9 mouse cellular contexts compared by ENCODE assay signal in the genomic region with DNA sequence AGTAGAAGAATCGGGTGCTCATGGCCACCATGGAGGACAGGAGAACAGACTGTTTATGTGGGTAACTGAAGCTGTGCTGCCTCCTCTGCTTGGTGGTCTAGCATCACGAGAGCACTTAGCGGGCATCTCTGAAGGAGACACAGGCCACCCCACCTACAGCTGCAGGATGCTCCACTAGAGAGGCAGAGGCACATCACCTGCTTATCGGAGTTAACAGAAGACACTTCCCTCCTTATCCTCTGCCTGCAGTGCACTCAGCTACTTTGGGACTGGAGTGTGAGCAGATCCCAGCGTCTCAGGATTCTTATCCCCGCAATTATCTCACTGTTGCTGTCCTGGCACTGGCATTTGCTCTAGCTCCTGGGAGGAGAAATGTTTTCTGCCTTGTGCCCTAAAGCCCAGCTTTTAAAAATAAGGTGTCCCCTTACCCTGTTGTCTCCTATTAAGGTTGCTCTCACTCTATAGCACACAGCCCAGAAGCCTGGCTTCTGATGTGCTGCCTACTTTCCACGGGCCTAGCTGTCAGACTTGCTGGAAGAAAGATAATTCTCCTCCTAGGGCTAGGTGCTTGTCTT. TPM values are rescaled to one million over a fixed set of nuclear protein-coding genes. Genes with fewer than 3 reads are reported as not detected.
DNase-seq lines count a peak whose midpoint lies in the region; ATAC-seq and TF ChIP-seq lines count a peak whose summit lies in the region.
"Had no signal": no experiment of that assay in that cellular context is flagged by ENCODE, and none has a peak within 500 bp of the region (broad histone marks: within the 10 kb centered on the region; RNA-seq: fewer than 3 reads in every experiment).

No protein-coding gene starts in this region.

- H3K9ac ChIP-seq in lung, embryonic 15.5 days = no peak overlapping the region
- H3K9ac ChIP-seq in forebrain, postnatal 0 days = peak overlapping the region; percentile 65; the same call in 1 of the 2 replicates
- H3K9ac ChIP-seq in liver, postnatal 0 days (replicated peaks) = peak overlapping the region; percentile 71
- H3K9ac ChIP-seq in stomach, embryonic 16.5 days (ENCODE audit: low read length) = 0 out of 2 replicates have a peak overlapping the region, but pooled peaks have one; percentile 66

- H3K27ac ChIP-seq in lung, embryonic 15.5 days = no peak overlapping the region
- H3K27ac ChIP-seq in forebrain, postnatal 0 days (ENCODE audit: low read depth, low read length) = no peak overlapping the region
- peak overlapping the region; percentile 93 for H3K27ac ChIP-seq in liver, postnatal 0 days (ENCODE audit: low read depth)
- no peak overlapping the region for H3K27ac ChIP-seq in stomach, embryonic 16.5 days (ENCODE audit: low read length)

- H3K4me3 ChIP-seq in lung, embryonic 15.5 days = no peak overlapping the region; the same call in 1 of the 2 replicates
- H3K4me3 ChIP-seq in forebrain, postnatal 0 days (ENCODE audit: low read depth, low read length) = peak overlapping the region; percentile 50
- peak overlapping the region; percentile 56 for H3K4me3 ChIP-seq in liver, postnatal 0 days (ENCODE audit: low read depth, low read length)
- H3K4me3 ChIP-seq in stomach, embryonic 16.5 days (replicated peaks; ENCODE audit: low read length) = peak overlapping the region; percentile 49

- ATAC-seq in lung, embryonic 15.5 days (ENCODE audit: borderline replicate concordance, extremely low read depth, low FRiP score, low TSS enrichment) = no peak
- ATAC-seq in forebrain, postnatal 0 days = no peak
- peak; percentile 91 for ATAC-seq in liver, postnatal 0 days
- ATAC-seq in stomach, embryonic 16.5 days (ENCODE audit: insufficient read depth, low FRiP score) = 0 out of 2 replicates have a peak, but pooled peaks have one; percentile 8

- TF ChIP-seq CTCF in forebrain, postnatal 0 days (IDR thresholded peaks at IDR 0.05; ENCODE audit: low read depth) = no peak
- TF ChIP-seq CTCF in liver, postnatal 0 days (IDR thresholded peaks at IDR 0.05; ENCODE audit: low read depth) = no peak

- peaks cover 63% of the 10 kb centered on the region for H3K4me1 ChIP-seq in lung, embryonic 15.5 days
- peaks cover 34% of the 10 kb centered on the region for H3K4me1 ChIP-seq in forebrain, postnatal 0 days (ENCODE audit: insufficient read depth)
- H3K4me1 ChIP-seq in liver, postnatal 0 days (ENCODE audit: insufficient read depth) = peaks cover 68% of the 10 kb centered on the region
- H3K4me1 ChIP-seq in stomach, embryonic 16.5 days (ENCODE audit: control insufficient read depth, insufficient read depth, low read length) = peaks cover 60% of the 10 kb centered on the region

- 18% methylated on average over 7 of the region's 7 CpGs for WGBS in lung, embryonic 15.5 days
- WGBS in forebrain, postnatal 0 days = 13% methylated on average over 7 of the region's 7 CpGs
- WGBS in liver, postnatal 0 days (ENCODE audit: insufficient replicate concordance) = 10% methylated on average over 7 of the region's 7 CpGs
- WGBS in stomach, embryonic 16.5 days = 10% methylated on average over 7 of the region's 7 CpGs

- no peaks in the 10 kb centered on the region for H3K9me3 ChIP-seq in lung, embryonic 15.5 days
- H3K9me3 ChIP-seq in forebrain, postnatal 0 days (ENCODE audit: low read length) = no peaks in the 10 kb centered on the region
- H3K9me3 ChIP-seq in liver, postnatal 0 days (ENCODE audit: low read length) = no peaks in the 10 kb centered on the region
- no peaks in the 10 kb centered on the region for H3K9me3 ChIP-seq in stomach, embryonic 16.5 days (replicated peaks; ENCODE audit: control insufficient read depth, low read length)

- peaks cover 6% of the 10 kb centered on the region; the same call in 1 of the 2 replicates for H3K36me3 ChIP-seq in lung, embryonic 15.5 days
- H3K36me3 ChIP-seq in forebrain, postnatal 0 days (ENCODE audit: insufficient read depth) = no peaks in the 10 kb centered on the region
- peaks cover 15% of the 10 kb centered on the region for H3K36me3 ChIP-seq in liver, postnatal 0 days (replicated peaks; ENCODE audit: insufficient read depth, low read length)
- H3K36me3 ChIP-seq in stomach, embryonic 16.5 days (ENCODE audit: control insufficient read depth, insufficient read depth, low read length) = 0 out of 2 replicates have a peak, but pooled peaks cover 2% of the 10 kb centered on the region

- no peak for DNase-seq in lung, postnatal 25 days (ENCODE audit: low spot score)
- no peak for DNase-seq in forebrain, postnatal 0 days
- DNase-seq in liver, postnatal 0 days = peak; percentile 70
- no peak for DNase-seq in left cerebral cortex, postnatal 4 days
- no peak for DNase-seq in lung, postnatal 36 days
- DNase-seq in B cell, adult 2 months = no peak

- H3K27me3 ChIP-seq in lung, embryonic 15.5 days = peaks cover 16% of the 10 kb centered on the region; the same call in 1 of the 2 replicates
- no peaks in the 10 kb centered on the region for H3K27me3 ChIP-seq in forebrain, postnatal 0 days (ENCODE audit: insufficient read depth, low read length)
- 0 out of 2 replicates have a peak, but pooled peaks cover 12% of the 10 kb centered on the region for H3K27me3 ChIP-seq in liver, postnatal 0 days (ENCODE audit: insufficient read depth, low read length)
- no peaks in the 10 kb centered on the region for H3K27me3 ChIP-seq in stomach, embryonic 16.5 days (ENCODE audit: control insufficient read depth, insufficient read depth, low read length)

- intact Hi-C loops in left cerebral cortex, postnatal 4 days (cut with DNase I) = no loop called here

- TF ChIP-seq EP300 in liver, postnatal 0 days (IDR thresholded peaks at IDR 0.05; ENCODE audit: low read depth) = peak; percentile 98

- H3K4me2 ChIP-seq in lung, embryonic 15.5 days = peak overlapping the region; percentile 46; the same call in 1 of the 2 replicates
- peak overlapping the region; percentile 78 for H3K4me2 ChIP-seq in forebrain, postnatal 0 days (ENCODE audit: low read depth)
- peak overlapping the region; percentile 71 for H3K4me2 ChIP-seq in liver, postnatal 0 days (ENCODE audit: low read depth, low read length)
- H3K4me2 ChIP-seq in stomach, embryonic 16.5 days (ENCODE audit: low read depth, low read length) = peak overlapping the region; percentile 60

RNA-seq across cellular contexts. Expression of a gene that starts 1.6 kb away (rescaled TPM):
- polyA plus RNA-seq in lung, embryonic 15.5 days (2015; fragmentation: Nextera tagmentation; extraction: Ambion mirVana) = 6.3 and 6.6 TPM in 2 replicates
- 14.8 and 15.0 TPM in 2 replicates for total RNA-seq in forebrain, postnatal 0 days (2014; rRNA removed)
- 7.4 and 9.3 TPM in 2 replicates for polyA plus RNA-seq in forebrain, postnatal 0 days (2015; fragmentation: Nextera tagmentation; extraction: Ambion mirVana)
- 18.4 and 20.9 TPM in 2 replicates for polyA plus RNA-seq in liver, postnatal 0 days (2015; fragmentation: Nextera tagmentation; extraction: Ambion mirVana)
- polyA plus RNA-seq in stomach, embryonic 16.5 days (2015; fragmentation: Nextera tagmentation; extraction: Ambion mirVana) = 7.4 and 8.0 TPM in 2 replicates
- 10 to 100 TPM; 13.7 to 15.4 TPM for total RNA-seq in left cerebral cortex, postnatal 4 days (2021)
- total RNA-seq: liver, adult 2 months had no signal

RNA-seq across cellular contexts. Expression of a gene that starts 8.0 kb away (rescaled TPM):
- 7.3 and 9.8 TPM in 2 replicates for polyA plus RNA-seq in lung, embryonic 15.5 days (2015; fragmentation: Nextera tagmentation; extraction: Ambion mirVana)
- 2.2 and 3.0 TPM in 2 replicates for total RNA-seq in forebrain, postnatal 0 days (2014; rRNA removed)
- 2.2 and 2.6 TPM in 2 replicates for polyA plus RNA-seq in forebrain, postnatal 0 days (2015; fragmentation: Nextera tagmentation; extraction: Ambion mirVana)
- polyA plus RNA-seq in liver, postnatal 0 days (2015; fragmentation: Nextera tagmentation; extraction: Ambion mirVana) = 1.2 and 1.3 TPM in 2 replicates
- 5.7 and 6.3 TPM in 2 replicates for polyA plus RNA-seq in stomach, embryonic 16.5 days (2015; fragmentation: Nextera tagmentation; extraction: Ambion mirVana)
- total RNA-seq in left cerebral cortex, postnatal 4 days (2021) = 1 to 10 TPM; 5.8 to 6.9 TPM

RNA-seq across cellular contexts. Expression of a gene that starts 8.3 kb away (rescaled TPM):
- 27.1 and 29.3 TPM in 2 replicates for polyA plus RNA-seq in lung, embryonic 15.5 days (2015; fragmentation: Nextera tagmentation; extraction: Ambion mirVana)
- total RNA-seq in forebrain, postnatal 0 days (2014; rRNA removed) = 13.2 and 18.7 TPM in 2 replicates
- polyA plus RNA-seq in forebrain, postnatal 0 days (2015; fragmentation: Nextera tagmentation; extraction: Ambion mirVana) = 15.6 and 15.8 TPM in 2 replicates
- polyA plus RNA-seq in liver, postnatal 0 days (2015; fragmentation: Nextera tagmentation; extraction: Ambion mirVana) = 31.7 and 32.1 TPM in 2 replicates
- 26.6 and 28.4 TPM in 2 replicates for polyA plus RNA-seq in stomach, embryonic 16.5 days (2015; fragmentation: Nextera tagmentation; extraction: Ambion mirVana)
- total RNA-seq in left cerebral cortex, postnatal 4 days (2021) = 1 to 10 TPM; 8.3 to 9.3 TPM

RNA-seq across cellular contexts. Expression of a gene that starts 20.5 kb away (rescaled TPM):
- polyA plus RNA-seq in lung, embryonic 15.5 days (2015; fragmentation: Nextera tagmentation; extraction: Ambion mirVana) = 24.5 and 24.9 TPM in 2 replicates
- total RNA-seq in forebrain, postnatal 0 days (2014; rRNA removed) = 22.9 and 27.5 TPM in 2 replicates
- 13.1 TPM in 2 replicates for polyA plus RNA-seq in forebrain, postnatal 0 days (2015; fragmentation: Nextera tagmentation; extraction: Ambion mirVana)
- polyA plus RNA-seq in liver, postnatal 0 days (2015; fragmentation: Nextera tagmentation; extraction: Ambion mirVana) = 11.3 and 13.4 TPM in 2 replicates
- polyA plus RNA-seq in stomach, embryonic 16.5 days (2015; fragmentation: Nextera tagmentation; extraction: Ambion mirVana) = 36.9 and 40.0 TPM in 2 replicates
- 10 to 100 TPM; 34.2 to 34.8 TPM for total RNA-seq in left cerebral cortex, postnatal 4 days (2021)

RNA-seq across cellular contexts. Expression of a gene that starts 39.8 kb away (rescaled TPM):
- 92.3 and 104 TPM in 2 replicates for polyA plus RNA-seq in lung, embryonic 15.5 days (2015; fragmentation: Nextera tagmentation; extraction: Ambion mirVana)
- total RNA-seq in forebrain, postnatal 0 days (2014; rRNA removed) = 9.1 and 19.2 TPM in 2 replicates
- polyA plus RNA-seq in forebrain, postnatal 0 days (2015; fragmentation: Nextera tagmentation; extraction: Ambion mirVana) = 23.1 and 24.8 TPM in 2 replicates
- 344 and 356 TPM in 2 replicates for polyA plus RNA-seq in liver, postnatal 0 days (2015; fragmentation: Nextera tagmentation; extraction: Ambion mirVana)
- polyA plus RNA-seq in stomach, embryonic 16.5 days (2015; fragmentation: Nextera tagmentation; extraction: Ambion mirVana) = 98.2 and 102 TPM in 2 replicates
- total RNA-seq in left cerebral cortex, postnatal 4 days (2021) = 1 to 10 TPM; 5.6 to 6.2 TPM

Comparison
In these comparisons a context has a peak if more than half of its experiments do, and no peak if none do; other contexts are left out.
1. ATAC-seq: peak in liver, postnatal 0 days (single experiment) and stomach, embryonic 16.5 days (single experiment); none in lung, embryonic 15.5 days (single experiment) and forebrain, postnatal 0 days (single experiment).
2. Peak in every context shown above with its lines, with median percentiles within 50 percentile points of each other: H3K4me2 ChIP-seq.